30 mouse cellular contexts compared by ENCODE assay signal in the genomic region with DNA sequence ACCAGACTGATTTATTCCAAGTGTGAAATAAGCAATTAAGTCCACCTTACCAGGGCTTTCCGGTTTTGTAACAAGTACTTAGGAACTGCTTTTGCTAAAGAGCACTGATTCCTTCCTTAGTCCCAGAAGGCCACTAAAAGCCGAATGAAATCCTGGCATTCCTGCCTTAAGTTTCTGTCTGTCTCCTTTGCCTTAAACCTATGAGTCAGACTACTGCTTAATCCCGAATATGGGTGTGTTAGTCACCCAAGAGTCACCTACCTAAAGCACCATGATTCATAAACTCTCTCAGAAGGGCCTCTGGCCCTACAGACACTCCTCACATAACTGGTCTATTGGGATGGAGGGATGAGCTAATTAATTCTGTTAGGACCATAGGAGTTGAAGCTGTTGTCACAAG.
DNase-seq lines count a peak whose midpoint lies in the region; ATAC-seq and TF ChIP-seq lines count a peak whose summit lies in the region.
"Had no signal": no experiment of that assay in that cellular context is flagged by ENCODE, and none has a peak within 500 bp of the region (broad histone marks: within the 10 kb centered on the region; RNA-seq: fewer than 3 reads in every experiment).

No protein-coding gene starts in this region.

- H3K27me3 ChIP-seq in C2C12 (ENCODE audit: control insufficient read depth, insufficient read depth, insufficient read length), result no peaks in the 10 kb centered on the region
- H3K27me3 ChIP-seq in Patski, result no peaks in the 10 kb centered on the region
- H3K27me3 ChIP-seq in myocyte (ENCODE audit: control insufficient read depth, insufficient read depth, insufficient read length), result no peaks in the 10 kb centered on the region
- H3K27me3 ChIP-seq: CH12.LX; forebrain, embryonic 15.5 days; heart, embryonic 13.5 days had no signal

- no peak overlapping the region for H3ac ChIP-seq in C2C12 (ENCODE audit: control insufficient read depth, insufficient read length, low read depth)
- H3ac ChIP-seq in myocyte (ENCODE audit: control insufficient read depth, insufficient read length), result no peak overlapping the region

- in situ Hi-C loops in Patski (cut with MboI; ENCODE audit: low pct_unique_long_range_greater_than_20kb), result no loop called here

- no peaks in the 10 kb centered on the region for H3K79me2 ChIP-seq in C2C12 (ENCODE audit: control insufficient read depth, insufficient read depth)
- no peaks in the 10 kb centered on the region for H3K79me2 ChIP-seq in myocyte (ENCODE audit: control insufficient read depth, insufficient read depth)

- CTCF ChIA-PET in Patski (lab: Charles Lee), result no interaction called here

- POLR2A ChIA-PET in Patski (lab: Charles Lee), result no interaction called here

- H3K4me3 ChIP-seq in C2C12 (ENCODE audit: insufficient read depth, poor library complexity, severe bottlenecking), result no peak overlapping the region
- no peak overlapping the region for H3K4me3 ChIP-seq in myocyte
- H3K4me3 ChIP-seq: forebrain, embryonic 15.5 days; heart, embryonic 10.5 days; heart, embryonic 13.5 days had no signal

- peak overlapping the region; percentile 50 for H3K4me2 ChIP-seq in myocyte (ENCODE audit: low read depth)
- H3K4me2 ChIP-seq: forebrain, embryonic 15.5 days; heart, embryonic 13.5 days; hindbrain, embryonic 14.5 days had no signal

- DNase-seq in adrenal gland, adult 2 months, result peak; percentile 26
- DNase-seq in adrenal gland, postnatal 4 days (ENCODE audit: low spot score in 2 of 2), result no peak
- DNase-seq in Patski (ENCODE audit: low read depth, low spot score), result peak; percentile 41
- DNase-seq in c-Kit-positive CD71-positive TER-119-positive erythroid progenitor cells, embryonic 14.5 days (ENCODE audit: low spot score), result no peak
- DNase-seq in cerebellum, postnatal 4 days (ENCODE audit: low spot score in 2 of 2), result no peak
- DNase-seq: adrenal gland, postnatal 14 days; cerebellum, adult 11 months; cerebellum, adult 2 months; cerebellum, adult 9-11 months; cerebellum, postnatal 25 days; embryo, embryonic 11 days; gastrocnemius, postnatal 10 days; gastrocnemius, postnatal 36 days; heart, adult 18-20 months; heart, postnatal 14 days; heart, postnatal 4 days; kidney, adult 18-20 months; kidney, adult 9 months had no signal

- no peaks in the 10 kb centered on the region for H3K79me3 ChIP-seq in C2C12 (ENCODE audit: low read depth)

- TF ChIP-seq CTCF in C2C12 (IDR thresholded peaks at IDR 0.05; ENCODE audit: control insufficient read depth, insufficient read depth, insufficient read length) (no peak), Patski (IDR thresholded peaks at IDR 0.05) (no peak)

- no peaks in the 10 kb centered on the region for H3K36me3 ChIP-seq in C2C12 (ENCODE audit: control insufficient read depth, insufficient read depth)
- H3K36me3 ChIP-seq in myocyte (ENCODE audit: control insufficient read depth, insufficient read depth), result no peaks in the 10 kb centered on the region
- H3K36me3 ChIP-seq: forebrain, embryonic 15.5 days; G1E; heart, embryonic 10.5 days; heart, embryonic 13.5 days had no signal

- TF ChIP-seq POLR2A in myocyte (IDR thresholded peaks at IDR 0.05; ENCODE audit: insufficient read length, low read depth), result no peak

- ATAC-seq in Patski, result peak; percentile 97
- ATAC-seq in granulocyte monocyte progenitor cell, adult 5-6 weeks (replicated peaks; ENCODE audit: poor library complexity, severe bottlenecking), result no peak
- ATAC-seq: forebrain, embryonic 15.5 days; hindbrain, postnatal 0 days; inflammation-experienced regulatory T-cells, adult 6 months; intestine, embryonic 16.5 days had no signal

TF ChIP-seq in C2C12, 6 proteins besides CTCF, POLR2A, EP300 and RAD21:
- TF ChIP-seq FOSL1 (IDR thresholded peaks at IDR 0.05; ENCODE audit: insufficient read depth, low read length, poor library complexity, severe bottlenecking), result peak; percentile 97
- peak; percentile 5 for TF ChIP-seq CEBPB (IDR thresholded peaks at IDR 0.05; ENCODE audit: low read depth)
- no peak for TF ChIP-seq USF1 (IDR thresholded peaks at IDR 0.05; ENCODE audit: low read depth)
- no peak for TF ChIP-seq MYOD1 (IDR thresholded peaks at IDR 0.05; ENCODE audit: control insufficient read depth, insufficient read length, low read depth)
- no peak for TF ChIP-seq MYOG (IDR thresholded peaks at IDR 0.05; ENCODE audit: control insufficient read depth, extremely low read depth, insufficient read length)
- no peak for TF ChIP-seq MAX (IDR thresholded peaks at IDR 0.05)

TF ChIP-seq in myocyte, 11 proteins besides CTCF, POLR2A, EP300 and RAD21:
- TF ChIP-seq REST (IDR thresholded peaks at IDR 0.05; ENCODE audit: insufficient read depth, insufficient read length) (no peak), USF1 (IDR thresholded peaks at IDR 0.05; ENCODE audit: low read depth) (no peak), MYOD1 (IDR thresholded peaks at IDR 0.05; ENCODE audit: control insufficient read depth in 1 of 3, insufficient read length in 2 of 3, low read depth in 2 of 3) (no peak), TCF3 (IDR thresholded peaks at IDR 0.05; ENCODE audit: insufficient read length, low read depth) (no peak), POLR2AphosphoS2 (IDR thresholded peaks at IDR 0.05; ENCODE audit: insufficient read length, low read depth) (no peak), MYOG (IDR thresholded peaks at IDR 0.05; ENCODE audit: control insufficient read depth in 1 of 3, insufficient read depth in 1 of 3, insufficient read length in 2 of 3, low read depth in 2 of 3) (no peak), E2F4 (IDR thresholded peaks at IDR 0.05; ENCODE audit: insufficient read depth) (no peak), MAX (IDR thresholded peaks at IDR 0.05; ENCODE audit: low read depth) (no peak), SRF (IDR thresholded peaks at IDR 0.05; ENCODE audit: control insufficient read depth, insufficient read length, low read depth) (no peak), TCF12 (IDR thresholded peaks at IDR 0.05; ENCODE audit: insufficient read depth, poor library complexity, severe bottlenecking) (no peak), CEBPB (IDR thresholded peaks at IDR 0.05; ENCODE audit: insufficient read depth, poor library complexity, severe bottlenecking) (no peak)

Comparison
In these comparisons a context has a peak if more than half of its experiments do, and no peak if none do; other contexts are left out.
1. DNase-seq: peak in adrenal gland, adult 2 months (single experiment) and Patski (single experiment); none in adrenal gland, postnatal 4 days (0 of 2), c-Kit-positive CD71-positive TER-119-positive erythroid progenitor cells, embryonic 14.5 days (single experiment) and cerebellum, postnatal 4 days (0 of 2).